Mouse (Mus musculus) forebrain, postnatal 0 days (tissue): ENCODE results near the gene Ccdc124. TPM values are rescaled to one million over a fixed set of nuclear protein-coding genes. Genes with fewer than 3 reads are reported as not detected.

Experiments
- ATAC-seq: fragments of 200-750 bp; cut with Nextera tagmentation; 2 replicates; pipeline ENCODE4 v1.8.0; 2017; ENCODE audit warnings: mild to moderate bottlenecking, moderate library complexity
- DNase-seq: peaks from one replicate; pipeline ENCODE4 v3.0.0-alpha.2; 2015
- H3K27ac ChIP-seq: fragments of 300-500 bp; sonication (generic); 2 replicates; pipeline ENCODE4 v1.5.1; 2014; ENCODE audit warnings: low read depth, mild to moderate bottlenecking, antibody characterized with exemption, low read length, moderate library complexity, mixed read lengths
- H3K27me3 ChIP-seq: fragments of 300-500 bp; sonication (generic); 2 replicates; pipeline ENCODE4 v1.6.1; 2014; ENCODE audit warnings: mild to moderate bottlenecking, low read length, mixed read lengths; ENCODE audit not compliant: insufficient read depth
- H3K36me3 ChIP-seq: fragments of 300-500 bp; sonication (generic); 2 replicates; pipeline ENCODE4 v1.6.1; 2014; ENCODE audit warnings: mild to moderate bottlenecking, moderate library complexity; ENCODE audit not compliant: insufficient read depth
- H3K4me1 ChIP-seq: fragments of 300-500 bp; sonication (generic); 2 replicates; pipeline ENCODE4 v1.6.1; 2014; ENCODE audit warnings: antibody characterized with exemption; ENCODE audit not compliant: insufficient read depth
- H3K4me2 ChIP-seq: fragments of 300-500 bp; sonication (generic); 2 replicates; pipeline ENCODE4 v1.6.1; 2014; ENCODE audit warnings: low read depth, mild to moderate bottlenecking, moderate library complexity
- H3K4me3 ChIP-seq: fragments of 300-500 bp; sonication (generic); 2 replicates; pipeline ENCODE4 v1.5.1; 2014; ENCODE audit warnings: low read depth, low read length, mixed read lengths
- H3K9ac ChIP-seq: fragments of 300-500 bp; sonication (generic); 2 replicates; pipeline ENCODE4 v1.6.1; 2014; ENCODE audit warnings: mild to moderate bottlenecking
- H3K9me3 ChIP-seq: fragments of 300-500 bp; sonication (generic); 2 replicates; pipeline ENCODE4 v1.6.1; 2016; ENCODE audit warnings: low read length
- CTCF ChIP-seq: sonication (generic); IDR thresholded peaks from 2 replicates; pipeline ENCODE4 v1.5.1; 2016; ENCODE audit warnings: antibody characterized with exemption, control low read depth, low read depth
- WGBS: fragments of 180-500 bp; shearing (Covaris S2); extraction: QIAGEN DNeasy Blood & Tissue Kit; methylation state at CpG from one replicate; pipeline ENCODE4 v1.1.7; 2014; 5-methylcytosine and 5-hydroxymethylcytosine counted together
- polyA plus RNA-seq: library from polyadenylated mRNA; unstranded; fragments of >200 nt; fragmentation: Nextera tagmentation; extraction: Ambion mirVana; gene quantifications from 2 replicates; pipeline ENCODE4 v1.2.1, GENCODE M21; 2015
- total RNA-seq: library from RNA; depleted of rRNA; stranded (reverse); fragments of >200 nt; gene quantifications from 2 replicates; pipeline ENCODE4 v1.2.3, GENCODE M21; 2014; rRNA removed

Gene Ccdc124
- total RNA-seq (34.7 and 59.9 TPM in 2 replicates), polyA plus RNA-seq (161 and 175 TPM in 2 replicates)

DNA sequence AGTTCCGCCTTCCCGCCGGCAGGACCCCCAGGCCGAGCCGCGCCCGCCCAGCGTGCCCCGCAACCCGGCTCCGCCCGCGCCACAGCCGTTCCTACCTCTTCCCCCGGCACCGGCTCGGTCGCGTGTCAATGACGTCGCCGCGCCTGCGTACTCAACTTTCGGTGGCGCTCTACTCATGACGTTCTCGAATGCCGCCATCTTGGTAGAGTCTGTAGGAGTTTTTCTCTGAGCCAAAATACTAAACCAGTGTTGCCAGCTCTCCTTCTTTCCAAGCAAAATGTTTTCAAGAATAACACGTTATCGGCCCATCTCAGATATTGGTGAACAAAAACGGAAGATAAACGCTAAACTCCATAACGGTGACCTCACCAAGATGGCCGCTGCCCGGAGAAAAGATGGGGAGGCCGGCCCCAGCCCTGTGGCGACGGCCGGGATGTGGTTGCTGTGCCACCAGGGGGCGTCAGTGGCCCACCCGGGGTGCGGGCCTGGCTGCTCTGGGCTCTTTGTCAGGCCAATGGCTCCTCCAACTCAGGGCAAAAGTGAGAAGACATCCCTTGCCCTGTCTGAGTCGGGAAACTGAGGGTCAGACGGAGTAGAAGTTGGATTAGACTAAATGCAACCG is at the start of gene Ccdc124:
Ccdc124 (minus strand) TSS at position 572 of the 622 bp plus-strand sequence.
- Histone ChIP-seq H3K27ac (peak within 1 kb of the TSS; percentile 88), H3K9ac (peak within 1 kb of the TSS; percentile 59), H3K4me2 (peak within 1 kb of the TSS; percentile 94), H3K4me1 (peaks cover 11% of the 10 kb centered on the region; the same call in 1 of the 2 replicates), H3K27me3 (no peaks in the 10 kb centered on the region), H3K36me3 (no peaks in the 10 kb centered on the region), H3K9me3 (no peaks in the 10 kb centered on the region), H3K4me3 (peak within 1 kb of the TSS; percentile 66)
- peak; percentile 91 for ATAC-seq
- 1% methylated on average over 46 of the region's 46 CpGs for WGBS
- TF ChIP-seq CTCF, result peak; percentile 94
- DNase-seq, result peak; percentile 98

- no peak for ATAC-seq
- 91% methylated on average over 9 of the region's 9 CpGs for WGBS
These were observed 46.6 kb upstream of the Ccdc124 start for GRCm38 (mm10) chr8:70920049-70920922.

DNA sequence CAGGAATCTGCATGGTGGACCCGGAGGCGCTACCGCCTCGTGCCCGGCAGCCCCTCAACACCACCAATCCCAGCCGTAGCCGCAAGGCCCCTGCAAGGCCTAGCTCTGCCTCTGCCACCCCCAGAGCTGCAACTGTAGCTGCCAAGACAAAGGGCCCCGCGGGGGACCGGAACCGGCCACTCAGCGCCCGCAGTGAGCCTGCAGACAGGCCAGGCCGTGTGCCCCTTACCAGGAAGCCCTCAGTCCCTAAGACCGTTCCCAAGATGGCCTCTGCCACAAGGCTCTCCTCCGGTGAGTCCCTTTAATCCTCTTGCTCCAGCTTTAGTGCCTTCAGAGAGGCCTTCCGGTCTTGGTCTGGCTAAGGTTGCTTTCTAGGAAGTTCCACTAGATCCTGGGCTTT is 41.0 kb upstream of the Ccdc124 start:
- Histone ChIP-seq H3K36me3 (peaks cover 64% of the 10 kb centered on the region), H3K9ac (no peak overlapping the region), H3K4me1 (no peaks in the 10 kb centered on the region), H3K27ac (no peak overlapping the region), H3K4me2 (no peak overlapping the region), H3K4me3 (no peak overlapping the region), H3K27me3 (no peaks in the 10 kb centered on the region), H3K9me3 (no peaks in the 10 kb centered on the region)
- 95% methylated on average over 17 of the region's 17 CpGs for WGBS
- DNase-seq (no peak), ATAC-seq (no peak)
- no peak for TF ChIP-seq CTCF

More at GRCm38 (mm10) chr8:70920049-70920922, 46.6 kb upstream of the Ccdc124 start:
- no peaks in the 10 kb centered on the region for H3K27me3 ChIP-seq
- no peak overlapping the region for H3K4me3 ChIP-seq
- no peak overlapping the region for H3K27ac ChIP-seq
- no peak for DNase-seq
- no peak overlapping the region for H3K9ac ChIP-seq
- no peaks in the 10 kb centered on the region for H3K4me1 ChIP-seq
- no peak for TF ChIP-seq CTCF
- H3K36me3 ChIP-seq, result peaks cover 38% of the 10 kb centered on the region
- no peak overlapping the region for H3K4me2 ChIP-seq
- no peaks in the 10 kb centered on the region for H3K9me3 ChIP-seq

GRCm38 (mm10) chr8:70913523-70913922 is 39.8 kb upstream of the Ccdc124 start:
- Histone ChIP-seq H3K36me3 (peaks cover 67% of the 10 kb centered on the region), H3K4me2 (no peak overlapping the region), H3K9ac (no peak overlapping the region), H3K27me3 (no peaks in the 10 kb centered on the region), H3K4me3 (no peak overlapping the region), H3K27ac (no peak overlapping the region), H3K4me1 (no peaks in the 10 kb centered on the region), H3K9me3 (no peaks in the 10 kb centered on the region)
- no peak for TF ChIP-seq CTCF
- ATAC-seq (no peak), DNase-seq (no peak)
- 93% methylated on average over 26 of the region's 26 CpGs for WGBS

DNA sequence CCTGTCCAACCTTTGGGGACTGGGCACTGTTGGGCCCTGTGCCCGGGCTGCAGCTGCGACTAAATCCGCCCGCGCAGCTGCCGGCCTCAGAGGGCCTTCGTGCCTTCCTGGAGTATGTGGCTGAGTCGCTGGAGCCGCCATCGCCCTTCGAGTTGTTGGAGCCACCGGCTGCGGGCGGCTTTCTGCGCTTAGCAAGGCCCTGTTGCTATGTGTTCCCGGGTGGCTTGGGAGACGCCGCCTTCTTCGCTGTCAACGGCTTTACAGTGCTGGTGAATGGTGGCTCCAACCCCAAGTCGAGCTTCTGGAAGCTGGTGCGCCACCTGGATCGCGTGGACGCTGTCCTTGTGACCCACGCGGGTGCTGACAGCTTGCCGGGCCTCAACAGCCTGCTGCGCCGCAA is 39.2 kb upstream of the Ccdc124 start:
- WGBS, result 94% methylated on average over 30 of the region's 30 CpGs
- Histone ChIP-seq H3K9me3 (no peaks in the 10 kb centered on the region), H3K4me2 (no peak overlapping the region), H3K9ac (no peak overlapping the region), H3K27me3 (no peaks in the 10 kb centered on the region), H3K36me3 (peaks cover 67% of the 10 kb centered on the region), H3K4me3 (no peak overlapping the region), H3K4me1 (no peaks in the 10 kb centered on the region), H3K27ac (no peak overlapping the region)
- TF ChIP-seq CTCF, result no peak
- DNase-seq, result no peak
- ATAC-seq, result no peak; the same call in 1 of the 2 replicates

GRCm38 (mm10) chr8:70911596-70911995 is 37.9 kb upstream of the Ccdc124 start:
- Histone ChIP-seq H3K9ac (no peak overlapping the region), H3K36me3 (peaks cover 56% of the 10 kb centered on the region), H3K27me3 (no peaks in the 10 kb centered on the region), H3K4me2 (no peak overlapping the region), H3K4me3 (no peak overlapping the region), H3K4me1 (0 out of 2 replicates have a peak, but pooled peaks cover 3% of the 10 kb centered on the region), H3K27ac (no peak overlapping the region), H3K9me3 (no peaks in the 10 kb centered on the region)
- no peak for DNase-seq
- peak; percentile 41 for TF ChIP-seq CTCF
- WGBS, result 71% methylated on average over 5 of the region's 5 CpGs
- ATAC-seq, result no peak

DNA sequence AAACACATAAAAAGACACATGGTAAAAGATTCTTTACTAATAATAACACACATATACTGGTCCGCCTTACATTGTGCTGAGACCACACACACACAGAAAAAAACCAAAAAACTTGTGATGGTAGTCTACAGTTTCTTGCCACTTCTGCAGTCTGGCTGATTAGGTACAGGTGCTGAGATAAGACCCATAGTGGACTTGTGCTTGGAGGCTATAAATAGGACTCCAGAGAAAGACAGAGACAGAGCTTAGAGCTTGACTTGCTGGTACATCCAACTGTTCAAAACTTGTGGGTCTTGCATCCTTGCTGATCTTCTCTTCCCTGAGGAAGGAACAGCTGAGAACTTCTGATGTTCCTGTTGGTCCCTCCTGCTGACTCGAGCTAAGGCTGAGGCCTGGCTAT is 33.8 kb upstream of the Ccdc124 start:
- H3K4me1 ChIP-seq, result 0 out of 2 replicates have a peak, but pooled peaks cover 3% of the 10 kb centered on the region
- H3K36me3 ChIP-seq, result peaks cover 17% of the 10 kb centered on the region
- no peak for DNase-seq
- TF ChIP-seq CTCF, result no peak
- no peak overlapping the region for H3K4me2 ChIP-seq
- H3K27ac ChIP-seq, result no peak overlapping the region
- 92% methylated on average over 2 of the region's 2 CpGs for WGBS
- no peak overlapping the region for H3K9ac ChIP-seq
- no peak for ATAC-seq
- H3K4me3 ChIP-seq, result no peak overlapping the region
- no peaks in the 10 kb centered on the region for H3K27me3 ChIP-seq
- H3K9me3 ChIP-seq, result no peaks in the 10 kb centered on the region
